22 mouse cellular contexts compared by ENCODE assay signal in the genomic region with DNA sequence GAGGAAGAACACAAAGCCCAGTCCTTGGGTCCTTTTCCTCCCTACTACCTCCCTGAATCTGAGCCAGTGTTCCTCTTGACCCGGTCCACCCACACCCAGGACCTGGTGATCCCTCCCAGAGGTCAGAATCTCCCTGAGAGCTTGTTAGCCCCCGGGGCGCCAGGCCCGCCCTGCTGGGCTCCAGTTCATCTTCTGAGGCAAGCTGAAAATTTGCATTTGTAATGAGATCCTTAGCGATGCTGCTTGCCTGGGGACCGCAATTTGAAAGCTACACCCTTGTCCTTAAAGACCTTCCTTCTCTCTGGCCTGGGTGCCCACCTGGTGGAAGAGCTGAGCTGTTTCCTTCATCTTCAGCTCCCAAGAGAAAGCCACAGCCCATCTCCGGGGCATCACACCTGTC.
"Had no signal": no experiment of that assay in that cellular context is flagged by ENCODE, and none has a peak within 500 bp of the region (broad histone marks: within the 10 kb centered on the region; RNA-seq: fewer than 3 reads in every experiment).

No protein-coding gene starts in this region.

- H3K9me3 ChIP-seq: limb, embryonic 10.5 days; limb, embryonic 13.5 days; liver, embryonic 12.5 days; liver, embryonic 15.5 days; lung, embryonic 15.5 days; midbrain, embryonic 15.5 days; neural tube, embryonic 12.5 days; neural tube, embryonic 15.5 days; stomach, embryonic 15.5 days had no signal

- H3K27ac ChIP-seq: kidney, postnatal 0 days; limb, embryonic 10.5 days; limb, embryonic 13.5 days; liver, embryonic 12.5 days; liver, embryonic 15.5 days; lung, embryonic 15.5 days; midbrain, embryonic 15.5 days; neural tube, embryonic 12.5 days; neural tube, embryonic 15.5 days; stomach, embryonic 15.5 days had no signal

- DNase-seq: kidney, adult 2 months; kidney, postnatal 25 days; layer of hippocampus, adult 9-11 months; liver; lung, adult 18-20 months; lung, postnatal 10 days; lung, postnatal 36 days; retina, postnatal 1 day; right cerebral cortex, postnatal 25 days; spleen, adult 18-20 months; thymus, postnatal 25 days had no signal

- H3K4me3 ChIP-seq: limb, embryonic 10.5 days; limb, embryonic 13.5 days; liver, embryonic 12.5 days; liver, embryonic 15.5 days; lung, embryonic 15.5 days; megakaryocyte, embryonic 14.5 days; midbrain, embryonic 15.5 days; neural tube, embryonic 12.5 days; neural tube, embryonic 15.5 days; stomach, embryonic 15.5 days had no signal

- H3K9ac ChIP-seq: limb, embryonic 13.5 days; liver, embryonic 12.5 days; liver, embryonic 15.5 days; lung, embryonic 15.5 days; midbrain, embryonic 15.5 days; neural tube, embryonic 12.5 days; neural tube, embryonic 15.5 days; stomach, embryonic 15.5 days had no signal

- H3K36me3 ChIP-seq: lung, embryonic 15.5 days; midbrain, embryonic 15.5 days; neural tube, embryonic 15.5 days; stomach, embryonic 15.5 days had no signal

- H3K4me1 ChIP-seq: midbrain, embryonic 15.5 days; neural tube, embryonic 15.5 days; stomach, embryonic 15.5 days had no signal
